Mouse (Mus musculus) cerebral cortex, adult 2 months (tissue): ENCODE results near the gene Pxmp2.

Experiments used
- WGBS: fragments of 180-500 bp; shearing (Covaris S2); methylation state at CpG from one replicate; pipeline ENCODE4 v1.1.7; 2018; 5-methylcytosine and 5-hydroxymethylcytosine counted together

Pxmp2 gene

DNA sequence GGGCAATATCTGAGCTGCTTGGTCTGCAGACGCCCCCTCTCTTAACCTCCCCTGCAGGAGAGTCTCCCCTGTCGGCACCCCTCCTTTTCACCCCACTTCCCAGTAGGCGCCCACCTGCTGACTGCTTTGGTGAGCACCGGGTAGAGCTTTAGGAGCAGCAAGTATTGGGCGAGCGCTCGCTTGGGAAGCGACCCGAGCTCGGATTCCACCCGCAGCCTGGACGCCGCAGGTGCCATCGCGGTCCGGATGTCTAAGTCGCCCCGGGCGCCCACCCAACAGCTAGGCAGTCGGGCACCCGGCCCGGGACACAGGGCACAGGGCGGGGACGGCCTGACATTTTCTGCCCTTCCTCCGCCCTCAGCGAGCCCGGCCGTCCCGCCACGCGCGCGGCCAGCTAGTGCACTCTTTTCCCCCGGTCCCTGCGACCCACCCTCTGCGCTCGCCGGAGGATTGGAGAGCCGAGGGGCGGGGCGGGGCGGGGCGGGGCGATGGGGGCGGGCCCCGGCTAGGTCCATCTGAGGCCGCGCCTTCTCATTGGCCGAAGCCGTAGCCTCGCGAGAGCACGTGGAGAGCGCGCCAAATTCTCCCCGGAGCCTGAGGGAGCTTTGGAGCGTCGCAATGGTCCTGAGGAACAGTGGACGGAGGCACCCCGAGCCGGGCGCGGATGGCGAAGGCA lies at the start of gene Pxmp2, which contains the start of gene Pole:
TSS of gene Pxmp2 (minus strand) at position 417 of the 676 bp plus-strand sequence.
TSS of gene Pole (plus strand) at position 537 of the 676 bp plus-strand sequence.
- WGBS: under 1% methylated on average over 64 of the region's 64 CpGs

DNA sequence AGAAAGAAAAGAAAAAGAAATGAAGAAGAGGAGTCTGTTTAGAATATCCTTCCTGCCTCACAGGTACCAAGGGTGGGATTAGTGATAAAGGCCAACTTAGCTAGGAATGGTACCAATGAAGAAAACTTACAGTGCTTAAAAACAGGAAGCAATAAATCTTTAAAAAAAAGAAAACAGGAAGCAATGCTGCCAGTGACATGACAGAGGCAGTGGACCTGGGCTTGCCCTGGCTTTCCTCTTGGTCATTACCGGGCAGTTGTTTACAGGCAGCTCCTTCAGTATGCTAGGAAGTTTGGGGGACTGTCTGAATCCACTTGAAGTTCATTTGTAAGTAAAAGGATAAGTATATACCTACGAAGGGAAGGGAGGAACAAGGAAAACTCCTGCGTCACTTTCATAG lies 44.5 kb upstream of the Pxmp2 start:
- 86% methylated on average over 3 of the region's 3 CpGs for WGBS

GRCm38 (mm10) chr5:110313127-110313526 lies 27.1 kb upstream of the Pxmp2 start:
- WGBS: 82% methylated on average over 3 of the region's 3 CpGs

- WGBS: 74% methylated on average over 7 of the region's 7 CpGs
Observed at GRCm38 (mm10) chr5:110308861-110309260, 22.9 kb upstream of the Pxmp2 start.

DNA sequence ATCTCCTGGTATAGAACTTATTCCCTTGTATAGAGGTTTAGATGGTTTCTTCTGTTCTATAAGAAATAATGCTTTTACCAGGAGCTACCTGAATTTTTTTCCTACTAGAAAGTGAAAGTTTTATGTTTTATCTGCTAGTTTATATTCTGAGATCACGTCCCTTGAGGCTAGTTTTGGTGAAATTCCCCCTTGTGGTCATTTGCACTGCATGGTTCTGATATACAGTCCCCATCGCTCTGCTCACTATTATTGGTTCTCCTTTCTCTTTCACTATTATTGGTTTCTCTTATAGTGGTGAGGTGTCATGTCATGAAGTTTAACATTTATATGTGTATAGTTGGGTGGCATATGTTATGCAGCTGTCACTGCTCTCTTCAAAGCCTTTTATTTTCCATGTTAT lies 14.6 kb upstream of the Pxmp2 start:
- WGBS: 95% methylated on average over 2 of the region's 2 CpGs

DNA sequence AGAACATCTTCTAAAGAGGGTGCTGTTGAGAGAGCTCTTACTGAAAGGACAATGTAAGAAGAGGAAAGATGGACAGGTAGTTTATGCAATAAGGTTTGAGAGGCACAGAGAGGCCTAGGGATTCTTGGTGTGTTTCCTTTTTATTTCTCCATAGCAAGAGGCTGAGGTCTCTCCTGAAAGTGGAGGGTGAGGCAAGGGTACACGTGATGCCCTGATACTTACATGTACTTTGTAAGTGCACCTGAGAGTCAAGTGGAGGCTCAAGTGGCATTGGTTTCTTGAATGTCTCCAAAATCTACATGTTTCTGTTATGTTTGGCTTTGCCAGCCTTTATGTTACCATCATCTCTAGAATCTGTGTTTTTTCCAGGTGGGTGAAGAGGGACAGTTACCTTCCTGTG lies 10.7 kb upstream of the Pxmp2 start:
- 92% methylated on average over 1 of the region's 1 CpGs for WGBS

- WGBS: 100% methylated on average over 1 of the region's 1 CpGs
Observed at GRCm38 (mm10) chr5:110291649-110292048, 5.7 kb upstream of the Pxmp2 start.

DNA sequence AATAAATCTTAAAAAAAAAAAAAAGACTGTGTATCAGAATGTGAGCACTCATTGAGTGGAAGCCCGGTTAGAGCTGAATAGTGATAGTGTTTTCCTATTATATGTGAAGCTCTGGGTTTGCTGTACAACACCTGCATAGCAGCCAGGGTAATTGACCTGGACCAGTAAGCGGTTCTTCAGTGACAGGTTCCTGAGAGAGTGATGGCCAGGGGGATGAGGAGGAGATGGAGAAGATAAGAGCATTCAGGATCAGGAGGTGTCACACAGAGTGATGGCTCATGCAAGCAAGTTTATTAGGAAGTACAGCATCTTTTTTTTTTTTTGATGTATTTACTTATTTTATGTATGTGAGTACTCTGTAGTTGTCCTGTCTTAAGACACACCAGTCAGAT lies 1.1 kb upstream of the Pxmp2 start:
- WGBS: 63% methylated on average over 2 of the region's 2 CpGs

GRCm38 (mm10) chr5:110286446-110287083 lies 579 bp upstream of the Pxmp2 start:
- 2% methylated on average over 31 of the region's 31 CpGs for WGBS

DNA sequence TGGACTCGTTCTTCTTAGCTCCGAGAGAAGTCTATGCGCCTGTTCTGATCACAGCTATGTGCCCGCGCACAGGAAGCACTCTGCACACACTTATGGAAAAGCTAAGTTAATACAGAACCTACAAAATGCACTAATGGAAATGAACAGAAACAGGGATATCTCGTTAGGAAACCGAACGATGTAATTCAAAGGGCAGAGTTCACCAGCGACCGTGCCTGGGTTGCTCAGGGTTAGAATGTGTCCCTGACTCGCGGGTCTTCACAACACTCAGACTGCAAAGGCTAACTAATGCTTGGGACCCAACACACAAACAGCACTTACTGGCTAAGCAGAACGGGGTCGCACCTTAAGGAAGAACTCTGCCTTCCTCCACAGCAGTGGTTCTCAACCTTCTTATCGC lies 830 bp downstream of the Pxmp2 start:
- 5% methylated on average over 15 of the region's 15 CpGs for WGBS

GRCm38 (mm10) chr5:110284536-110284935 lies 1.4 kb downstream of the Pxmp2 start:
- WGBS: 2% methylated on average over 4 of the region's 4 CpGs

GRCm38 (mm10) chr5:110281984-110282383 lies 4.0 kb downstream of the Pxmp2 start:
- 73% methylated on average over 2 of the region's 2 CpGs for WGBS

GRCm38 (mm10) chr5:110276910-110277309 lies 9.1 kb downstream of the Pxmp2 start:
- 100% methylated on average over 1 of the region's 1 CpGs for WGBS

GRCm38 (mm10) chr5:110276391-110276790 lies 9.6 kb downstream of the Pxmp2 start:
- WGBS: 63% methylated on average over 2 of the region's 2 CpGs

DNA sequence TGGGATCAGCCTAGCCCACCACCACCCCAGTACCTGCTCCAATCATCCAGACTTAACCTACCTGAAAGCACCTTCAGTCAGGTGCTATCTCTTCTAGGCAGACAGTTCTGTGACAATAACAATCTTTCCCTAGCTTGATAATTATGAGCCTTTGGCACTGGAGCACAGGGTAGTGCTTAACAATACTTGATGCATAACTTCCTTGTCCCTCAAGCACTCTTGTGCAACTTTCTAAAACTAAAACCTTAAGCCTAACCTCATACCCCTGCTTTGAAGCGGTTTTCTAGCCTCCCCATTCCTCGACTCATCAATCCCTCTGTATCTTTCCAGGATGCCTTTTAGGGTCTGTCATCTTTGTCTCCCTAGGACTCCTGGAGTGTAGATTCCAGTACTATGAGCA lies 11.1 kb downstream of the Pxmp2 start:
- 77% methylated on average over 2 of the region's 2 CpGs for WGBS

GRCm38 (mm10) chr5:110274147-110274546 lies 11.8 kb downstream of the Pxmp2 start:
- WGBS: 72% methylated on average over 4 of the region's 4 CpGs

DNA sequence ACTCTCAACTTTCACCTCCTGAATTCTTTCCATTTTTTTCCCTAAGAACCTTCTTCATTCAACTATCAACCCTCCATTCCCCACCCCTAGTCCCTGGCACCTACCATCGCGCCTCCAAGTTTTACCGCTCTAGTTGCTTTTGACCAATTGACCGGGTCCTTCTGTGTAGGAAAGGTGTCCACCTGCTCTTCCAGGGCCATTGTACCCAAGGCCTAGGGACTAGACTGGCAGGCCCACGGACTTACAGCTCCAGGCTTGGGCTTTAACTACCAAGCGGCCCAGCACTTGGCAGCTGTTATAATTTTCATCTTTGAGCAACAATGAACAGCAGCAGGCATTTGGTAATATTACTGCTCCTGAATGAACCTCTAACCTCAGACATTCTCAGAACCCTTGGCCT lies 15.7 kb downstream of the Pxmp2 start:
- WGBS: 96% methylated on average over 6 of the region's 6 CpGs

DNA sequence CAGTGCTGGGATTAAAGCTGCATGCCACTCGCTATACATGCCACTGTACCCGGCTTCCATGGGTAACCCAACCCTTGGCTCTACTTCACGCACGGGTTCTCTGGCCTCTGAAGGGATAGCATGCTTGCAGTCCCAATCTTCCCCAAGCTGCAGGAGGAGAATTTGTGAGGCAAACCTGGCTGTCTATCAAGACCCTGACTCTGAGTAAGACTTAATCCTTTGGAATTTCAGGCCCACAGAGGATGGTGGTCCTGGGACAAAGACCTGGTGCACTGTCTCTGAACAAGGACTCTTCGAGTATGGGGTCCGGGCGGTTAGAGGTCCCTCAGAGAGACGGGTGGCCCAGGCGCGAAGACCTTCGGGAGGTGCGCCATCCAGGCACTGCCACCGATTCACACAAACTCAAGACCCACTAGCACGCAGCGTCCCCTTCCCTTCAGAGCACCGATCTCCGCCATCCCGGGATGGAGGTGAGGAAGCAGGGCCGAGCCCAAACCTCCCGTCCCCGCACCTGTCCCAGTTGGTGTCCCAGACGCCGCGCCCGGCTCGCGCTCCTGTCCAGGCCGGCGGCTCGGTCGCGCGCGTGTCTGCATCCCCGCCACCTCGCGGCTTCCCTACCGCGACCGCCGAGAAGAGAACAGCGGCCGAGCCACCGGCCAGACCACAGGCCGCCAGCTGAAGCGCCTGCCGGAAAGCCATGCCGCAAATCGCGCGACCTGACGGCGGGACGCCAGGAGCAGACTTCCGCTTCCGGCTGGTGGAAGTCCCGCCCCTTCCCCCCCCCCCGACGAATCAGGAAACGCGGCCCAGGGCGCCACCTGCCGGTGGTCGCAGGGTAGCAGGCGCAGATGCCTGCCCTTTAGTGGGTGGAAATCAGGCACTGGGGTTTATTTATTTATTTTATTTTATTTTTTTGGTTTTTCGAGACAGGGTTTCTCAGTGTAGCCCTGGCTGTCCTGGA lies 16.6 kb downstream of the Pxmp2 start, which contains the start of gene Pgam5:
TSS of gene Pgam5 (minus strand) at position 773 of the 961 bp plus-strand sequence.
- under 1% methylated on average over 66 of the region's 66 CpGs for WGBS

DNA sequence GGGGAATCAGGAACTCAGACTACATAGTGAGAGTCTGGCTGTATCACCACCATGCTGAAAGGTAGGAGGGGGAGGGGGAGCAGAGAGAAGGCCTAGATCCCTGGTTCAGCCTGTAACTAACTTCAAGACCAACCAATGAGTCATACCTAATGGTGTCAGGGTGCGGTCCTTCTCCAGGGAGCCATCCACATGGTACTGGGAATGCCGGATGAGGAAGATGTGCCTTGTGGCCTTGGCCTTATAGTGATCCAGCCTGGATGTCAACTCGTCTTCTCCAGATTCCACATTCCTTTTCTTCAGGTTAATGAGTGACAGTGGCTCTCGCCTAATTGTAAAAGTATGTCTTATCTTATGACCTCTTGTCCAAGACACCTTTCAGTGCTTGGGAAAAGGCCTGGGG lies 19.0 kb downstream of the Pxmp2 start:
- 94% methylated on average over 4 of the region's 4 CpGs for WGBS

DNA sequence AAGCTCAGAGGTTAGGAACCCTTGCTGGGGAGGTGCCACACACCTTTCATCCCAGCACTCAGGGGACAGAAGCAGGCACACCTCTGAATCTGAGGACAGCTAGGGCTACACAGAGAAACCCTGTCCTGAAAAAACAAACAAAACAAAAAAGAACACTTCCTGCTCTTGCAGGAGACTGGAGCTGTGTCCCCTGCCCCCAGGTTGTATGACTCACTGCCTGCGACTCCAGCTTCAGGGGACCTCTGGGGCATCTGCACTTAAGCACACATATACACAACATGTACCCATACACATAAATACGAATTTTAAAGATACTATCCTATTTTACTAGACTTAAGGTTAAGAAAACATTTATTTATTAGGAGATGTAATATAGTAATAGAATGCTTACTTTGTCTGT lies 41.9 kb downstream of the Pxmp2 start:
- WGBS: 88% methylated on average over 2 of the region's 2 CpGs

GRCm38 (mm10) chr5:110232346-110232745 lies 53.6 kb downstream of the Pxmp2 start:
- WGBS: 72% methylated on average over 6 of the region's 6 CpGs

GRCm38 (mm10) chr5:110231638-110232037 lies 54.3 kb downstream of the Pxmp2 start:
- 37% methylated on average over 13 of the region's 13 CpGs for WGBS
